Comparison of ENCODE assay signal across 8 mouse cellular contexts in genomic region chr4:117834457-117834844, GRCm38 (mm10). TPM values are rescaled to one million over a fixed set of nuclear protein-coding genes. Genes with fewer than 3 reads are reported as not detected.
A peak's percentile ranks its signal among the peaks of the same experiment; 100 is the strongest.
DNase-seq lines count a peak whose midpoint lies in the region; ATAC-seq lines count a peak whose summit lies in the region.

Gene Slc6a9 (plus strand): TSS chr4:117834506.

- no peaks in the 10 kb centered on the region for H3K36me3 ChIP-seq in lung, embryonic 15.5 days
- no peaks in the 10 kb centered on the region for H3K36me3 ChIP-seq in intestine, embryonic 15.5 days
- H3K36me3 ChIP-seq in midbrain, embryonic 12.5 days, result no peaks in the 10 kb centered on the region

- no peak for DNase-seq in adrenal gland, adult 2 months
- no peak for DNase-seq in adrenal gland, adult 18-20 months (ENCODE audit: low spot score in 2 of 2)
- no peak for DNase-seq in lung, postnatal 4 days
- no peak for DNase-seq in retina, postnatal 1 day
- no peak for DNase-seq in testis, postnatal 10 days (ENCODE audit: low spot score)

- peaks cover 37% of the 10 kb centered on the region for H3K4me1 ChIP-seq in lung, embryonic 15.5 days
- H3K4me1 ChIP-seq in intestine, embryonic 15.5 days (replicated peaks), result peaks cover 37% of the 10 kb centered on the region
- H3K4me1 ChIP-seq in midbrain, embryonic 12.5 days, result peaks cover 22% of the 10 kb centered on the region

- no peak for ATAC-seq in lung, embryonic 15.5 days (ENCODE audit: borderline replicate concordance, extremely low read depth, low FRiP score, low TSS enrichment)
- ATAC-seq in intestine, embryonic 15.5 days, result no peak
- ATAC-seq in midbrain, embryonic 12.5 days (ENCODE audit: low FRiP score, low read depth), result no peak

- peak within 1 kb of the TSS; percentile 73 for H3K4me3 ChIP-seq in lung, embryonic 15.5 days
- peak within 1 kb of the TSS; percentile 66 for H3K4me3 ChIP-seq in intestine, embryonic 15.5 days (replicated peaks)
- peak within 1 kb of the TSS; percentile 75 for H3K4me3 ChIP-seq in midbrain, embryonic 12.5 days

- H3K4me2 ChIP-seq in lung, embryonic 15.5 days, result peak within 1 kb of the TSS; percentile 96
- H3K4me2 ChIP-seq in intestine, embryonic 15.5 days (replicated peaks), result peak within 1 kb of the TSS; percentile 88
- H3K4me2 ChIP-seq in midbrain, embryonic 12.5 days (replicated peaks), result peak within 1 kb of the TSS; percentile 97

- H3K9ac ChIP-seq in lung, embryonic 15.5 days, result peak within 1 kb of the TSS; percentile 76
- H3K9ac ChIP-seq in intestine, embryonic 15.5 days, result peak within 1 kb of the TSS; percentile 74
- H3K9ac ChIP-seq in midbrain, embryonic 12.5 days (replicated peaks), result peak within 1 kb of the TSS; percentile 86

- 17% methylated on average over 3 of the region's 3 CpGs for WGBS in lung, embryonic 15.5 days
- 25% methylated on average over 3 of the region's 3 CpGs for WGBS in intestine, embryonic 15.5 days
- WGBS in midbrain, embryonic 12.5 days, result 22% methylated on average over 3 of the region's 3 CpGs

- H3K27me3 ChIP-seq in lung, embryonic 15.5 days, result no peaks in the 10 kb centered on the region
- H3K27me3 ChIP-seq in intestine, embryonic 15.5 days (replicated peaks), result no peaks in the 10 kb centered on the region
- H3K27me3 ChIP-seq in midbrain, embryonic 12.5 days, result peaks cover 38% of the 10 kb centered on the region

- peak within 1 kb of the TSS; percentile 86 for H3K27ac ChIP-seq in lung, embryonic 15.5 days
- peak within 1 kb of the TSS; percentile 82 for H3K27ac ChIP-seq in intestine, embryonic 15.5 days
- peak within 1 kb of the TSS; percentile 78 for H3K27ac ChIP-seq in midbrain, embryonic 12.5 days (replicated peaks)

- no peaks in the 10 kb centered on the region for H3K9me3 ChIP-seq in lung, embryonic 15.5 days
- no peaks in the 10 kb centered on the region for H3K9me3 ChIP-seq in intestine, embryonic 15.5 days
- H3K9me3 ChIP-seq in midbrain, embryonic 12.5 days, result no peaks in the 10 kb centered on the region

RNA-seq across cellular contexts. Expression of gene Slc6a9, which starts in this region (rescaled TPM):
- total RNA-seq in adrenal gland, adult 2 months (2021), result 10 to 100 TPM in 1 of 2 experiments, 1 to 10 TPM in 1; 9.0 to 14.5 TPM
- 29.7 and 39.7 TPM in 2 replicates for polyA plus RNA-seq in adrenal gland, adult 2 months (2012; rRNA removed)
- 10 to 100 TPM in 1 of 2 experiments, 1 to 10 TPM in 1; 6.5 to 11.8 TPM for total RNA-seq in adrenal gland, adult 18-20 months (2021)
- 8.0 and 8.9 TPM in 2 replicates for polyA plus RNA-seq in lung, embryonic 15.5 days (2015; fragmentation: Nextera tagmentation; extraction: Ambion mirVana)
- 9.0 and 11.3 TPM in 2 replicates for polyA plus RNA-seq in intestine, embryonic 15.5 days (2015; fragmentation: Nextera tagmentation; extraction: Ambion mirVana)
- 10.4 and 12.4 TPM in 2 replicates for polyA plus RNA-seq in midbrain, embryonic 12.5 days (2016; fragmentation: Nextera tagmentation; extraction: Ambion mirVana)
